Mouse (Mus musculus) effector memory CD4-positive, alpha-beta T cell, adult 5 months (primary cell): ENCODE results near the gene Nup85. TPM values are rescaled to one million over a fixed set of nuclear protein-coding genes. Genes with fewer than 3 reads are reported as not detected.

ENCODE experiments used
- polyA plus RNA-seq: library from polyadenylated mRNA; unstranded; fragments of 100-300 nt; shearing (Covaris generic); gene quantifications from one replicate; pipeline ENCODE4 v1.2.1, GENCODE M21; 2017

The Nup85 gene
- polyA plus RNA-seq = 60.7 TPM

GRCm38 (mm10) chr11:115564064-115564809, at the start of gene Nup85:
TSS of gene Nup85 (plus strand) at chr11:115564434.

DNA sequence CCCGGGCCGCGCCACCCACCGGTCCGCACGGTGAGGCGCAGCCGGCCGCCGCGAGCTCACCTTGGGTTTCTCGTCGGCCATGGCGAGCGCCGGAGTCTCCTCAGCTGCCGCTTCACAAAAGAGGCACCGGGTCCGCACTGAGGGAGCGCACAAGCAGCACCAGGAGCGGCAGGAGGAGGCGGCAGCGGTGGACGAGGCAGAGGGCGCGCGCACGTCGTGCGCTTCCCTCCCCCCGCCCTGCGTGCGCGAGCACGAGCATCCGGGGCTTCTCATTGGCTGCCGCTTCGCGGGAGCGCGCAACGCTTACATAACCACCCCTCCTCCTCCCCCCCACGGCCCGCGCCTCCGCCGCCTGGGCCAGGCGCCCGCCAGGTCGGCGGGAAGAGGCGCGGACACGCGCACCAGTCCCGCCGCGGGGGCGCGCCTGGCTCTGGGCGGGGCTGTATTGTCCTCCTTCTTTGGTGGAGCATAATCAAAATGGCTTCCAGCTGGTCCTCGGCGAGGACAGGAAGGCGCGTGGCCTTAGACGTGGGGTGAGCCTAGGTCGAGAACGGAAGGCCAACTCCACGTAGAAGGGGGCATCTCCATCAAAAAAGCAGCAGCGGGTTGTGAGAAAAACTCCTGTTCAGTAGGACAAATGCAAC, 28.1 kb upstream of the Nup85 start, which contains the start of gene Sumo2:
Gene Sumo2, minus strand, starts transcription at position 239 of the 644 bp plus-strand sequence.

DNA sequence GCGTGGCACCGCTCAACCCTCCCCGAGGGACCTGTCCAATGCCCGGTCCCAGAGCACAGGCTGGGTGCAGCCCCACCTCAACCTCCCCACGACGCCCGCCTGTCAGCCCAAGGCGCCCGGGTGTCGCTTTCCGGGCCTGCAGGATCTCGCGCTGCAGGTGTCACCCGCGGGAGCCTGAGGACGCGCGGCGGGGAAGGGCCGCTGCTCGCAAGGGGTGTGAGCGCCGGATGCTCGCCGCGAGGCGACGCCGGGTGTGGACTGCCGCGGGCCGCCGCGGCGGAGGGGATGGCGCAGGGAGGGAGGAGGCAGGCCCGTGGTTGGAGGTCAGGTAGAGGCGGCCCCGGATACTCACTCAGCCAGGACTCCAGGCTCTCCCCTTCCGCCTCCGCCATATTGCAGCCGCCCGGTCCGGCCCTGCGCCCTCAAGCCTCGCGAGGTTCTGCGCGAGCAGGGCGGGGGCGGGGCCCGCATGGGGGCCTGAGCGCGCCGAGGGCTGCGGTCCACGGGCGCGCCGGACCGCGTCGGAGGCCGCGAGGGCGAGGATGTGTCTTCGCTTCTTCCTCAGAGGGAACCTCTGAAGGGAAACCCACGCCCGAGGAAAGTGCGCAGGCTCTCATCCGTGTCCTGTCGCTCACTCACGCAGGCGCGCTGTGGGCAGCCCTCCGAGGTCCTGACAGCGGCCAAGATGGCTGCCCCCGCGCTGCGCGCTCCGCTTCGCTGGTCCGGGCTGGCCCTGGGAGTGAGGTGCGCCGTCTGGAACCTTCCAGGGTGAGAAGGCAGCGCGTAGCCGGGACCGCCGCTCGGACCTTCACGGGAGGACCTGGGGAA, 39.5 kb downstream of the Nup85 start, which contains the start of the genes Mrps7 and Gga3:
Gene Mrps7, plus strand, starts transcription at position 450 of the 828 bp plus-strand sequence.
Gene Gga3, minus strand, starts transcription at position 576 of the 828 bp plus-strand sequence.

GRCm38 (mm10) chr11:115612410-115613137, 48.3 kb downstream of the Nup85 start, which contains the start of gene Mif4gd:
TSS of gene Mif4gd (minus strand) at chr11:115612969.

GRCm38 (mm10) chr11:115627705-115628464, 63.7 kb downstream of the Nup85 start, which contains the start of gene Slc25a19:
TSS of gene Slc25a19 (minus strand) at chr11:115628295.

Other genes with a start within 250 kb of the Nup85 start
- not detected for gene Ush1g, start 242.4 kb upstream of the Nup85 start, polyA plus RNA-seq
- gene Otop3, start 229.7 kb upstream of the Nup85 start, polyA plus RNA-seq = not detected
- 30.6 TPM for gene Hid1, start 196.7 kb upstream of the Nup85 start, polyA plus RNA-seq
- gene Cdr2l, start 182.5 kb upstream of the Nup85 start, polyA plus RNA-seq = 0.14 TPM
- gene Mrpl58, start 160.7 kb upstream of the Nup85 start, polyA plus RNA-seq = 83.7 TPM
- gene Atp5h, start 144.5 kb upstream of the Nup85 start, polyA plus RNA-seq = 522 TPM
- 82.3 TPM for gene Kctd2, start 144.3 kb upstream of the Nup85 start, polyA plus RNA-seq
- gene Trim80, start 123.9 kb upstream of the Nup85 start, polyA plus RNA-seq = not detected
- gene Slc16a5, start 102.0 kb upstream of the Nup85 start, polyA plus RNA-seq = 3.4 TPM
- 49.9 TPM for gene Armc7, start 88.8 kb upstream of the Nup85 start, polyA plus RNA-seq
- gene Nt5c, start 72.6 kb upstream of the Nup85 start, polyA plus RNA-seq = 176 TPM
- gene Jpt1, start 50.0 kb upstream of the Nup85 start, polyA plus RNA-seq = 321 TPM
- 633 TPM for gene Sumo2, start 28.2 kb upstream of the Nup85 start, polyA plus RNA-seq
- 73.7 TPM for gene Mrps7, start 39.5 kb downstream of the Nup85 start, polyA plus RNA-seq
- gene Gga3, start 39.6 kb downstream of the Nup85 start, polyA plus RNA-seq = 42.1 TPM
- gene Mif4gd, start 48.5 kb downstream of the Nup85 start, polyA plus RNA-seq = 381 TPM
- 80.4 TPM for gene Slc25a19, start 63.9 kb downstream of the Nup85 start, polyA plus RNA-seq
- 232 TPM for gene Grb2, start 144.2 kb downstream of the Nup85 start, polyA plus RNA-seq
- gene Tmem94, start 201.0 kb downstream of the Nup85 start, polyA plus RNA-seq = 26.1 TPM
- 1.9 TPM for gene Caskin2, start 249.2 kb downstream of the Nup85 start, polyA plus RNA-seq